7 mouse cellular contexts compared by ENCODE assay signal in the genomic region with DNA sequence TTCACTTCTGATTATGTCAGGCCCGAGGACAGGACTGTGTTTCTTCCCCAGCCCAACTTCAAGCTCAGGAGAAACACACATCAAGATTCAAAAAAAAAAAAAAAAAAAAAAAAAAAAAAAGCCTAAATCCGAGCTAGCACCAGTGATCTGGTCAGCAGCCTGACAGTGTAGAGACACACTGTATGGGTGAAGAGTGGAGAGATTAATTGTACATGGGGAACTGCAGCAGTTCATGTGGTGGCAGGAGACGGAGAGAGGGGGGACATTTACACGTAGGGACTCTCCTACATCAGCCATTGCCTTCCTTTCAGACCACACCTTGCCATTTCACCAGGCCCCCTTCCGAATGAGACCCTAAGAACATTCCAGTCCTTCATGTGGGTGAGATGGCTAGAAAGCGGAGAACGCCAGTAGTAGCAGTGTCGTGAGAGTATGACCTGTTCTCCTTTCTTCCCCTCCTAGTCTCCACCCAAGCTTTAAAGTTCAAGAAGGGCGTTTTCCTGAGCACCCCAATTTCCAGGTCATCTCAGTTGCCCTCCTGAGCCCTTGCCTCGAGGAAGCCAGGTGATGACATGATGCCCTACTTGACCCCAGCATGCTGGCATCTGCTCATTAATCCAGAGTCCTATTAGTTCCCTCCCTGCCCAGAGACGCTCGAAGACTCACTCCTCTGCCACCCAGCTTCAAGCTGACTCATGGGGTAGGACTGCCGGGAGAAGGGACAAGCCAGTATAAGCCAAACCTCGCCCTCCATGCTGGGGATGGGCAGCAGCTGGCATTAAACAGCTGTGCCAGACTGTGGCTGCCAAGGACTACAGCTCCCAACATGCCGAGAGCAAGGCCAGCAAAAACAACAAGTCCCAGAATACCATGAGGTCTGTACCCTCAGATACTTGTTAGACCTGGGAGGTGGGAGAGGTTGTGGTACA. TPM values are rescaled to one million over a fixed set of nuclear protein-coding genes. Genes with fewer than 3 reads are reported as not detected.
DNase-seq lines count a peak whose midpoint lies in the region; ATAC-seq and TF ChIP-seq lines count a peak whose summit lies in the region.

No protein-coding gene starts in this region.

- 0 out of 4 replicates have a peak, but pooled peaks of 1 of the 2 experiments have one; percentile 5 for TF ChIP-seq EP300 in MEL (IDR thresholded peaks at IDR 0.05; ENCODE audit: low read depth in 1 of 2, low read length in 2 of 2)

- H3K4me3 ChIP-seq in C2C12 (ENCODE audit: insufficient read depth, poor library complexity, severe bottlenecking) (no peak overlapping the region), MEL (ENCODE audit: control insufficient read depth in 1 of 2, insufficient read depth in 1 of 2, low read depth in 2 of 2, low read length in 2 of 2) (peak overlapping the region; percentile 51 to 77)
- H3K4me3 ChIP-seq in hindbrain, embryonic 10.5 days, result peak overlapping the region; percentile 74
- peak overlapping the region; percentile 70 for H3K4me3 ChIP-seq in midbrain, embryonic 11.5 days (ENCODE audit: low read depth, low read length)

- no peak for TF ChIP-seq RAD21 in MEL (IDR thresholded peaks at IDR 0.05; ENCODE audit: low read depth, low read length)

- intact Hi-C loops in left cerebral cortex, postnatal 14 days (cut with DNase I), result no loop called here

- TF ChIP-seq CTCF in C2C12 (IDR thresholded peaks at IDR 0.05; ENCODE audit: control insufficient read depth, insufficient read depth, insufficient read length) (no peak), MEL (IDR thresholded peaks at IDR 0.05 in 2 of 3, conservative IDR thresholded peaks at IDR 0.05 in 1 of 3; ENCODE audit: control insufficient read depth in 1 of 3, insufficient read depth in 1 of 3, low read depth in 2 of 3, low read length in 3 of 3, poor library complexity in 1 of 3, severe bottlenecking in 1 of 3) (no peak)

- peak overlapping the region; percentile 58 for H3K27ac ChIP-seq in MEL (ENCODE audit: control insufficient read depth, low read depth, low read length)
- peak overlapping the region; percentile 90 for H3K27ac ChIP-seq in hindbrain, embryonic 10.5 days
- H3K27ac ChIP-seq in midbrain, embryonic 11.5 days (ENCODE audit: low read depth, low read length), result no peak overlapping the region; the same call in 1 of the 2 replicates

- H3K4me2 ChIP-seq in midbrain, embryonic 11.5 days, result peak overlapping the region; percentile 78

- H3K79me3 ChIP-seq in C2C12 (ENCODE audit: low read depth), result no peaks in the 10 kb centered on the region

- H3K79me2 ChIP-seq in C2C12 (ENCODE audit: control insufficient read depth, insufficient read depth) (no peaks in the 10 kb centered on the region), MEL (ENCODE audit: control insufficient read depth, insufficient read depth, low read length, poor library complexity) (no peaks in the 10 kb centered on the region)

- ATAC-seq in erythroblast, adult 5-6 weeks (replicated peaks; ENCODE audit: low FRiP score, poor library complexity, severe bottlenecking), result peak; percentile 59
- no peak for ATAC-seq in midbrain, embryonic 11.5 days (ENCODE audit: low FRiP score)
- no peak for ATAC-seq in CD4-positive, CD25-positive, alpha-beta regulatory T cell, adult 4 months

- H3K9ac ChIP-seq in MEL (ENCODE audit: control insufficient read depth, low read depth, low read length, poor library complexity, severe bottlenecking), result peak overlapping the region; percentile 44
- H3K9ac ChIP-seq in midbrain, embryonic 11.5 days (ENCODE audit: low read length), result peak overlapping the region; percentile 76

- H3K4me1 ChIP-seq in MEL (ENCODE audit: control insufficient read depth in 1 of 2, insufficient read depth in 2 of 2, low read length in 2 of 2), result peaks cover 25 to 41% of the 10 kb centered on the region in 2 experiments
- peaks cover 50% of the 10 kb centered on the region for H3K4me1 ChIP-seq in hindbrain, embryonic 10.5 days (replicated peaks)
- peaks cover 27% of the 10 kb centered on the region for H3K4me1 ChIP-seq in midbrain, embryonic 11.5 days (ENCODE audit: control insufficient read depth, insufficient read depth, low read length)

- TF ChIP-seq POLR2A in MEL (IDR thresholded peaks at IDR 0.05; ENCODE audit: control insufficient read depth in 1 of 2, insufficient read depth in 1 of 2, low read depth in 1 of 2, low read length in 2 of 2, poor library complexity in 1 of 2), result no peak

- WGBS in hindbrain, embryonic 10.5 days, result 64% methylated on average over 15 of the region's 15 CpGs
- 64% methylated on average over 15 of the region's 15 CpGs for WGBS in midbrain, embryonic 11.5 days

- H3K9me3 ChIP-seq in MEL (replicated peaks; ENCODE audit: insufficient read depth, low read length), result no peaks in the 10 kb centered on the region
- no peaks in the 10 kb centered on the region for H3K9me3 ChIP-seq in hindbrain, embryonic 10.5 days
- H3K9me3 ChIP-seq in midbrain, embryonic 11.5 days (ENCODE audit: control insufficient read depth, low read length), result no peaks in the 10 kb centered on the region

- DNase-seq in MEL (ENCODE audit: low read depth, low spot score), result peak; percentile 62
- no peak for DNase-seq in hindbrain, embryonic 10.5 days (ENCODE audit: low spot score)
- DNase-seq in left cerebral cortex, postnatal 14 days (ENCODE audit: low spot score in 2 of 2), result peak; percentile 51 to 87
- DNase-seq in midbrain, embryonic 11.5 days (ENCODE audit: low spot score, missing footprints), result no peak

- H3K36me3 ChIP-seq in C2C12 (ENCODE audit: control insufficient read depth, insufficient read depth), result no peaks in the 10 kb centered on the region
- H3K36me3 ChIP-seq in MEL (ENCODE audit: control insufficient read depth in 1 of 2, insufficient read depth in 2 of 2, low read length in 2 of 2), result peaks cover 0 to 26% of the 10 kb centered on the region in 2 experiments; a peak in 2 of 4 replicates
- peaks cover 35% of the 10 kb centered on the region for H3K36me3 ChIP-seq in hindbrain, embryonic 10.5 days
- peaks cover 10% of the 10 kb centered on the region for H3K36me3 ChIP-seq in midbrain, embryonic 11.5 days (ENCODE audit: control insufficient read depth, insufficient read depth, low read length)

- no peaks in the 10 kb centered on the region for H3K27me3 ChIP-seq in C2C12 (ENCODE audit: control insufficient read depth, insufficient read depth, insufficient read length)
- no peaks in the 10 kb centered on the region for H3K27me3 ChIP-seq in MEL (ENCODE audit: control insufficient read depth in 1 of 2, insufficient read depth in 2 of 2, low read length in 2 of 2)
- no peaks in the 10 kb centered on the region for H3K27me3 ChIP-seq in hindbrain, embryonic 10.5 days (ENCODE audit: insufficient read depth, poor library complexity, severe bottlenecking)
- H3K27me3 ChIP-seq in midbrain, embryonic 11.5 days (ENCODE audit: control insufficient read depth, insufficient read depth, low read length), result no peaks in the 10 kb centered on the region

- H3ac ChIP-seq in C2C12 (ENCODE audit: control insufficient read depth, insufficient read length, low read depth), result peak overlapping the region; percentile 18

RNA-seq across cellular contexts. Expression of gene Fam214b, which starts 7.2 kb away (rescaled TPM):
- polyA plus RNA-seq in C2C12 (2012; fragmentation: generic; extraction: Trizol) (4.8 TPM), MEL (2012; ENCODE audit: insufficient read depth in 1 of 2, insufficient read length in 2 of 2, low read depth in 1 of 2, low replicate concordance in 2 of 2, missing spikeins in 1 of 2) (1 to 10 TPM in 1 of 2 experiments, not detected in 1; 3.8 TPM)
- total RNA-seq in MEL (2012; rRNA removed), result 0.95 and 1.3 TPM in 2 replicates
- total RNA-seq in erythroblast, adult 5-6 weeks (2015; ENCODE audit: low replicate concordance), result 177 and 182 TPM in 2 replicates
- 191 and 193 TPM in 2 replicates for total RNA-seq in erythroblast, adult 5-6 weeks (2017; ENCODE audit: low replicate concordance)
- 22.6 and 34.4 TPM in 2 replicates for polyA plus RNA-seq in hindbrain, embryonic 10.5 days (2016; fragmentation: Nextera tagmentation; extraction: Ambion mirVana)
- total RNA-seq in left cerebral cortex, postnatal 14 days (2021), result 10 to 100 TPM; 29.2 to 37.3 TPM
- polyA plus RNA-seq in midbrain, embryonic 11.5 days (2014; fragmentation: Nextera tagmentation; extraction: Ambion mirVana), result 23.3 and 24.4 TPM in 2 replicates
- polyA plus RNA-seq in CD4-positive, CD25-positive, alpha-beta regulatory T cell, adult 4 months (2017; shearing (Covaris generic)), result 1 to 10 TPM; 1.5 to 2.3 TPM

RNA-seq across cellular contexts. Expression of gene Stoml2, which starts 7.3 kb away (rescaled TPM):
- polyA plus RNA-seq in C2C12 (2012; fragmentation: generic; extraction: Trizol) (133 TPM), MEL (2012; ENCODE audit: insufficient read depth in 1 of 2, insufficient read length in 2 of 2, low read depth in 1 of 2, low replicate concordance in 2 of 2, missing spikeins in 1 of 2) (100 to 1,000 TPM in 1 of 2 experiments, not detected in 1; 480 TPM)
- total RNA-seq in MEL (2012; rRNA removed), result 384 and 391 TPM in 2 replicates
- 38.6 and 40.1 TPM in 2 replicates for total RNA-seq in erythroblast, adult 5-6 weeks (2015; ENCODE audit: low replicate concordance)
- 53.4 and 59.0 TPM in 2 replicates for total RNA-seq in erythroblast, adult 5-6 weeks (2017; ENCODE audit: low replicate concordance)
- 404 and 440 TPM in 2 replicates for polyA plus RNA-seq in hindbrain, embryonic 10.5 days (2016; fragmentation: Nextera tagmentation; extraction: Ambion mirVana)
- 100 to 1,000 TPM; 107 to 108 TPM for total RNA-seq in left cerebral cortex, postnatal 14 days (2021)
- polyA plus RNA-seq in midbrain, embryonic 11.5 days (2014; fragmentation: Nextera tagmentation; extraction: Ambion mirVana), result 365 TPM in 2 replicates
- polyA plus RNA-seq in CD4-positive, CD25-positive, alpha-beta regulatory T cell, adult 4 months (2017; shearing (Covaris generic)), result 100 to 1,000 TPM; 137 to 170 TPM

RNA-seq across cellular contexts. Expression of gene Pigo, which starts 13.2 kb away (rescaled TPM):
- polyA plus RNA-seq in C2C12 (2012; fragmentation: generic; extraction: Trizol) (4.9 TPM), MEL (2012; ENCODE audit: insufficient read depth in 1 of 2, insufficient read length in 2 of 2, low read depth in 1 of 2, low replicate concordance in 2 of 2, missing spikeins in 1 of 2) (10 to 100 TPM in 1 of 2 experiments, not detected in 1; 36.1 TPM)
- total RNA-seq in MEL (2012; rRNA removed), result 22.3 TPM in 2 replicates
- total RNA-seq in erythroblast, adult 5-6 weeks (2015; ENCODE audit: low replicate concordance), result 4.8 and 24.2 TPM in 2 replicates
- 8.8 and 10.2 TPM in 2 replicates for total RNA-seq in erythroblast, adult 5-6 weeks (2017; ENCODE audit: low replicate concordance)
- 20.3 and 23.2 TPM in 2 replicates for polyA plus RNA-seq in hindbrain, embryonic 10.5 days (2016; fragmentation: Nextera tagmentation; extraction: Ambion mirVana)
- 10 to 100 TPM; 31.4 to 32.3 TPM for total RNA-seq in left cerebral cortex, postnatal 14 days (2021)
- 16.2 and 16.4 TPM in 2 replicates for polyA plus RNA-seq in midbrain, embryonic 11.5 days (2014; fragmentation: Nextera tagmentation; extraction: Ambion mirVana)
- 10 to 100 TPM; 12.1 to 34.1 TPM for polyA plus RNA-seq in CD4-positive, CD25-positive, alpha-beta regulatory T cell, adult 4 months (2017; shearing (Covaris generic))

RNA-seq across cellular contexts. Expression of gene Unc13b, which starts 19.9 kb away (rescaled TPM):
- polyA plus RNA-seq in C2C12 (2012; fragmentation: generic; extraction: Trizol) (0.08 TPM), MEL (2012; ENCODE audit: insufficient read depth in 1 of 2, insufficient read length in 2 of 2, low read depth in 1 of 2, low replicate concordance in 2 of 2, missing spikeins in 1 of 2) (1 to 10 TPM in 1 of 2 experiments, not detected in 1; 9.6 TPM)
- total RNA-seq in MEL (2012; rRNA removed), result 5.4 and 6.5 TPM in 2 replicates
- not detected in 2 replicates for total RNA-seq in erythroblast, adult 5-6 weeks (2015; ENCODE audit: low replicate concordance)
- total RNA-seq in erythroblast, adult 5-6 weeks (2017; ENCODE audit: low replicate concordance), result not detected in 2 replicates
- 12.8 and 14.8 TPM in 2 replicates for polyA plus RNA-seq in hindbrain, embryonic 10.5 days (2016; fragmentation: Nextera tagmentation; extraction: Ambion mirVana)
- 10 to 100 TPM; 55.7 to 60.5 TPM for total RNA-seq in left cerebral cortex, postnatal 14 days (2021)
- 14.7 and 16.2 TPM in 2 replicates for polyA plus RNA-seq in midbrain, embryonic 11.5 days (2014; fragmentation: Nextera tagmentation; extraction: Ambion mirVana)
- under 1 TPM; 0.05 to 0.29 TPM for polyA plus RNA-seq in CD4-positive, CD25-positive, alpha-beta regulatory T cell, adult 4 months (2017; shearing (Covaris generic))

RNA-seq across cellular contexts. Expression of gene Fancg, which starts 28.5 kb away (rescaled TPM):
- polyA plus RNA-seq in C2C12 (2012; fragmentation: generic; extraction: Trizol) (3.2 TPM), MEL (2012; ENCODE audit: insufficient read depth in 1 of 2, insufficient read length in 2 of 2, low read depth in 1 of 2, low replicate concordance in 2 of 2, missing spikeins in 1 of 2) (10 to 100 TPM in 1 of 2 experiments, not detected in 1; 24.6 TPM)
- total RNA-seq in MEL (2012; rRNA removed), result 10.1 and 11.4 TPM in 2 replicates
- 1.7 and 8.6 TPM in 2 replicates for total RNA-seq in erythroblast, adult 5-6 weeks (2015; ENCODE audit: low replicate concordance)
- 11.8 and 17.6 TPM in 2 replicates for total RNA-seq in erythroblast, adult 5-6 weeks (2017; ENCODE audit: low replicate concordance)
- polyA plus RNA-seq in hindbrain, embryonic 10.5 days (2016; fragmentation: Nextera tagmentation; extraction: Ambion mirVana), result 23.2 and 25.5 TPM in 2 replicates
- 10 to 100 TPM in 1 of 2 experiments, 1 to 10 TPM in 1; 10.0 to 11.3 TPM for total RNA-seq in left cerebral cortex, postnatal 14 days (2021)
- 21.4 and 22.0 TPM in 2 replicates for polyA plus RNA-seq in midbrain, embryonic 11.5 days (2014; fragmentation: Nextera tagmentation; extraction: Ambion mirVana)
- polyA plus RNA-seq in CD4-positive, CD25-positive, alpha-beta regulatory T cell, adult 4 months (2017; shearing (Covaris generic)), result 10 to 100 TPM; 23.3 to 38.7 TPM

Comparison
In these comparisons a context has a peak if more than half of its experiments do, and no peak if none do; other contexts are left out.
1. DNase-seq: peak in MEL (single experiment) and left cerebral cortex, postnatal 14 days (2 of 2); none in hindbrain, embryonic 10.5 days (single experiment) and midbrain, embryonic 11.5 days (single experiment).